Mouse (Mus musculus) heart, embryonic 13.5 days (tissue): Measurements from ENCODE around the gene Gtpbp6. TPM values are rescaled to one million over a fixed set of nuclear protein-coding genes. Genes with fewer than 3 reads are reported as not detected.

Experiments
- polyA plus RNA-seq: library from polyadenylated mRNA; unstranded; fragments of >200 nt; fragmentation: Nextera tagmentation; extraction: Ambion mirVana; gene quantifications from 2 replicates; pipeline ENCODE4 v1.2.1, GENCODE M21; 2015

Gtpbp6 gene
- polyA plus RNA-seq, 1 experiment from 2014 or later: 21.1 TPM

Other genes starting within 250 kb of the Gtpbp6 start
- gene Gm15446, start 184.8 kb downstream of the Gtpbp6 start, polyA plus RNA-seq: 0.42 and 0.51 TPM in 2 replicates
- 9.7 and 11.9 TPM in 2 replicates for gene Zfp932, start 111.7 kb downstream of the Gtpbp6 start, polyA plus RNA-seq
- gene Gm17655, start 35.7 kb downstream of the Gtpbp6 start, polyA plus RNA-seq: 2.5 and 3.4 TPM in 2 replicates
- gene Gm35315, start 13.8 kb downstream of the Gtpbp6 start, polyA plus RNA-seq: 0.47 and 0.82 TPM in 2 replicates
- 0.94 and 1.1 TPM in 2 replicates for gene Plcxd1, start 8.2 kb downstream of the Gtpbp6 start, polyA plus RNA-seq
- gene Zfp605, start 1.9 kb upstream of the Gtpbp6 start, polyA plus RNA-seq: 2.4 and 3.3 TPM in 2 replicates
- 25.8 and 29.9 TPM in 2 replicates for gene Chfr, start 27.6 kb upstream of the Gtpbp6 start, polyA plus RNA-seq
- 15.1 and 15.6 TPM in 2 replicates for gene Golga3, start 68.5 kb upstream of the Gtpbp6 start, polyA plus RNA-seq
- 16.1 and 16.3 TPM in 2 replicates for gene Ankle2, start 122.8 kb upstream of the Gtpbp6 start, polyA plus RNA-seq
- 47.4 and 56.3 TPM in 2 replicates for gene Pgam5, start 161.7 kb upstream of the Gtpbp6 start, polyA plus RNA-seq
- gene Pxmp2, start 178.0 kb upstream of the Gtpbp6 start, polyA plus RNA-seq: 16.0 and 19.1 TPM in 2 replicates
- 16.2 and 17.7 TPM in 2 replicates for gene Pole, start 178.1 kb upstream of the Gtpbp6 start, polyA plus RNA-seq
- 0.51 and 0.88 TPM in 2 replicates for gene P2rx2, start 235.0 kb upstream of the Gtpbp6 start, polyA plus RNA-seq
- not detected in 2 replicates for gene Lrcol1, start 236.5 kb upstream of the Gtpbp6 start, polyA plus RNA-seq